Mouse (Mus musculus): ENCODE data around the gene Gm20388. TPM values are rescaled to one million over a fixed set of nuclear protein-coding genes. Genes with fewer than 3 reads are reported as not detected.

Gene Gm20388
- polyA plus RNA-seq, 1 experiment, result 18.7 TPM

- H3K27ac ChIP-seq (ENCODE audit: insufficient read depth, low read length), result no peak overlapping the region
- H3K27me3 ChIP-seq (ENCODE audit: control insufficient read depth, insufficient read depth, low read length), result no peaks in the 10 kb centered on the region
- TF ChIP-seq CTCF (IDR thresholded peaks at IDR 0.05; ENCODE audit: borderline replicate concordance, insufficient read depth, low read depth, low read length) (no peak), POLR2A (IDR thresholded peaks at IDR 0.05; ENCODE audit: borderline replicate concordance, insufficient read depth, low read length) (no peak)
- no peak overlapping the region for H3K4me3 ChIP-seq (replicated peaks; ENCODE audit: insufficient read depth, low read depth, low read length)
- peaks cover 16% of the 10 kb centered on the region for H3K4me1 ChIP-seq (ENCODE audit: control insufficient read depth, insufficient read depth, low read length)
- WGBS, result 40% methylated on average over 6 of the region's 6 CpGs
- peak in 1 of 2 experiments; percentile 41 for DNase-seq
These were observed 549.7 kb downstream of the Gm20388 start for GRCm38 (mm10) chr8:120460375-120460774.

GRCm38 (mm10) chr8:120462119-120462551 lies 551.5 kb downstream of the Gm20388 start:
- WGBS, result 73% methylated on average over 15 of the region's 15 CpGs
- no peak overlapping the region for H3K27ac ChIP-seq (ENCODE audit: insufficient read depth, low read length)
- H3K4me3 ChIP-seq (replicated peaks; ENCODE audit: insufficient read depth, low read depth, low read length), result no peak overlapping the region
- TF ChIP-seq CTCF (IDR thresholded peaks at IDR 0.05; ENCODE audit: borderline replicate concordance, insufficient read depth, low read depth, low read length) (no peak), POLR2A (IDR thresholded peaks at IDR 0.05; ENCODE audit: borderline replicate concordance, insufficient read depth, low read length) (no peak)
- H3K4me1 ChIP-seq (ENCODE audit: control insufficient read depth, insufficient read depth, low read length), result peaks cover 16% of the 10 kb centered on the region
- H3K27me3 ChIP-seq (ENCODE audit: control insufficient read depth, insufficient read depth, low read length), result no peaks in the 10 kb centered on the region
- no peak for DNase-seq

- no peak for TF ChIP-seq CTCF (IDR thresholded peaks at IDR 0.05; ENCODE audit: borderline replicate concordance, insufficient read depth, low read depth, low read length)
- no peak for TF ChIP-seq POLR2A (IDR thresholded peaks at IDR 0.05; ENCODE audit: borderline replicate concordance, insufficient read depth, low read length)
- Histone ChIP-seq H3K4me1 (ENCODE audit: control insufficient read depth, insufficient read depth, low read length) (peaks cover 16% of the 10 kb centered on the region), H3K4me3 (replicated peaks; ENCODE audit: insufficient read depth, low read depth, low read length) (no peak overlapping the region), H3K27me3 (ENCODE audit: control insufficient read depth, insufficient read depth, low read length) (no peaks in the 10 kb centered on the region), H3K27ac (ENCODE audit: insufficient read depth, low read length) (no peak overlapping the region)
- WGBS, result 84% methylated on average over 6 of the region's 6 CpGs
- DNase-seq, result no peak
These were observed 552.0 kb downstream of the Gm20388 start for GRCm38 (mm10) chr8:120462611-120463010.

- H3K4me1 ChIP-seq (ENCODE audit: control insufficient read depth, insufficient read depth, low read length), result peaks cover 16% of the 10 kb centered on the region
- no peak overlapping the region for H3K4me3 ChIP-seq (replicated peaks; ENCODE audit: insufficient read depth, low read depth, low read length)
- H3K27ac ChIP-seq (ENCODE audit: insufficient read depth, low read length), result no peak overlapping the region
- TF ChIP-seq CTCF (IDR thresholded peaks at IDR 0.05; ENCODE audit: borderline replicate concordance, insufficient read depth, low read depth, low read length) (no peak), POLR2A (IDR thresholded peaks at IDR 0.05; ENCODE audit: borderline replicate concordance, insufficient read depth, low read length) (no peak)
- WGBS, result 89% methylated on average over 5 of the region's 9 CpGs
- DNase-seq, result no peak
- H3K27me3 ChIP-seq (ENCODE audit: control insufficient read depth, insufficient read depth, low read length), result no peaks in the 10 kb centered on the region
These were observed 553.4 kb downstream of the Gm20388 start for GRCm38 (mm10) chr8:120463918-120464584.

GRCm38 (mm10) chr8:120464585-120464937 lies 553.9 kb downstream of the Gm20388 start:
- TF ChIP-seq CTCF (IDR thresholded peaks at IDR 0.05; ENCODE audit: borderline replicate concordance, insufficient read depth, low read depth, low read length), result no peak
- TF ChIP-seq POLR2A (IDR thresholded peaks at IDR 0.05; ENCODE audit: borderline replicate concordance, insufficient read depth, low read length), result no peak
- Histone ChIP-seq H3K4me1 (ENCODE audit: control insufficient read depth, insufficient read depth, low read length) (peaks cover 13% of the 10 kb centered on the region), H3K4me3 (replicated peaks; ENCODE audit: insufficient read depth, low read depth, low read length) (no peak overlapping the region), H3K27me3 (ENCODE audit: control insufficient read depth, insufficient read depth, low read length) (no peaks in the 10 kb centered on the region), H3K27ac (ENCODE audit: insufficient read depth, low read length) (no peak overlapping the region)
- DNase-seq, result no peak
- WGBS, result 91% methylated on average over 4 of the region's 4 CpGs

GRCm38 (mm10) chr8:120465710-120466109 lies 555.1 kb downstream of the Gm20388 start:
- Histone ChIP-seq H3K27ac (ENCODE audit: insufficient read depth, low read length) (no peak overlapping the region), H3K4me1 (ENCODE audit: control insufficient read depth, insufficient read depth, low read length) (peaks cover 1% of the 10 kb centered on the region; the same call in 1 of the 2 replicates), H3K27me3 (ENCODE audit: control insufficient read depth, insufficient read depth, low read length) (no peaks in the 10 kb centered on the region), H3K4me3 (replicated peaks; ENCODE audit: insufficient read depth, low read depth, low read length) (no peak overlapping the region)
- DNase-seq, result peak in 1 of 2 experiments; percentile 39
- TF ChIP-seq POLR2A (IDR thresholded peaks at IDR 0.05; ENCODE audit: borderline replicate concordance, insufficient read depth, low read length) (no peak), CTCF (IDR thresholded peaks at IDR 0.05; ENCODE audit: borderline replicate concordance, insufficient read depth, low read depth, low read length) (no peak)
- WGBS, result 61% methylated on average over 8 of the region's 8 CpGs

GRCm38 (mm10) chr8:120466266-120466665 lies 555.6 kb downstream of the Gm20388 start:
- TF ChIP-seq CTCF (IDR thresholded peaks at IDR 0.05; ENCODE audit: borderline replicate concordance, insufficient read depth, low read depth, low read length), result no peak
- no peak for TF ChIP-seq POLR2A (IDR thresholded peaks at IDR 0.05; ENCODE audit: borderline replicate concordance, insufficient read depth, low read length)
- no peak for DNase-seq
- no peak overlapping the region for H3K27ac ChIP-seq (ENCODE audit: insufficient read depth, low read length)
- no peaks in the 10 kb centered on the region for H3K27me3 ChIP-seq (ENCODE audit: control insufficient read depth, insufficient read depth, low read length)
- H3K4me3 ChIP-seq (replicated peaks; ENCODE audit: insufficient read depth, low read depth, low read length), result no peak overlapping the region
- 0 out of 2 replicates have a peak, but pooled peaks cover 3% of the 10 kb centered on the region for H3K4me1 ChIP-seq (ENCODE audit: control insufficient read depth, insufficient read depth, low read length)
- WGBS, result 90% methylated on average over 10 of the region's 10 CpGs

- no peak overlapping the region for H3K4me3 ChIP-seq (replicated peaks; ENCODE audit: insufficient read depth, low read depth, low read length)
- 0 out of 2 replicates have a peak, but pooled peaks cover 3% of the 10 kb centered on the region for H3K4me1 ChIP-seq (ENCODE audit: control insufficient read depth, insufficient read depth, low read length)
- H3K27ac ChIP-seq (ENCODE audit: insufficient read depth, low read length), result no peak overlapping the region
- 93% methylated on average over 7 of the region's 7 CpGs for whole genome bisulfite sequencing
- no peak for DNase-seq
- TF ChIP-seq CTCF (IDR thresholded peaks at IDR 0.05; ENCODE audit: borderline replicate concordance, insufficient read depth, low read depth, low read length), result no peak
- no peak for TF ChIP-seq POLR2A (IDR thresholded peaks at IDR 0.05; ENCODE audit: borderline replicate concordance, insufficient read depth, low read length)
- no peaks in the 10 kb centered on the region for H3K27me3 ChIP-seq (ENCODE audit: control insufficient read depth, insufficient read depth, low read length)
These were observed 557.0 kb downstream of the Gm20388 start for GRCm38 (mm10) chr8:120467598-120467997.
